Mouse (Mus musculus): ENCODE measurements around the gene Dclre1c. TPM values are rescaled to one million over a fixed set of nuclear protein-coding genes. Genes with fewer than 3 reads are reported as not detected.
A peak's percentile ranks its signal among the peaks of the same experiment; 100 is the strongest.
"Not testable (repeated sequence)": the region's sequence is repeated elsewhere in the genome, so short reads cannot be mapped to it uniquely, and the experiment has no call there.

Gene Dclre1c
- polyA plus RNA-seq (2015; fragmentation: Nextera tagmentation; extraction: Ambion mirVana): 7.5 and 8.5 TPM in 2 replicates

DNA sequence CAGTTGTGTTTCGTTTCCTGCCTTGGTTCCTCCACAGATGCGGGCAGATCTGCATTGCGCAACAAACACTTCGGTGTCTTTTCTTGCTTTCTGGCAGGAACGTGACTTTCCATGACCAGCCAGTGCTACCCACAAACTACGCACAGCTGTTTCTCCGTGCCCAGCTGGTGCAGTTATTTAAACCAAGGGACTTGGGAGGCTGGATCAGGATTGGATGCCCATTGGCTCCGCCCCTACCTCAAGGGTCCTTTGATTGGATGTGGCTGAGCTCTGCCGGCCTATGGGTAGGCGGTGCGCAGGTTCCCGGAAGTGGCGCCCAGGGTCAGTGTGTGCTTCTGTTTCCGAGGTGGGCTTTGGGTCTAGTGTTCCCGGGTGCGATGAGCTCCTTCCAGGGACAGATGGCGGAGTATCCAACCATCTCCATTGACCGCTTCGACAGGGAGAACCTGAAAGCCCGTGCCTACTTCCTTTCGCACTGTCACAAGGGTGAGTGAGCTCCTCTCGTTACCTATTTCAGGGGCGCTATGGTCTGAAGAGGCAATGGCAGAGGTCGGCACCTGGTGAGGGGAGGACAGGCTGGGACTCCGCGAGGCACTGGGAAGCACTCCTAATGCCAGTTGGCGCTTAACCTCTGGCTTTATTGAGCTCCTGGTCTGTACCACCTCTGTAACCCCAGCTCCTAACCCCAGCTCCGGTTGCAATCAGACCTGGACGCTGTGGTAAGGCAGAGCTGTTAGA, at the start of gene Dclre1c:
TSS of gene Dclre1c (plus strand) at position 291 of the 738 bp plus-strand sequence.
- H3K9ac ChIP-seq: peak within 1 kb of the TSS; percentile 40
- no peaks in the 10 kb centered on the region for H3K27me3 ChIP-seq
- peak within 1 kb of the TSS; percentile 94 for H3K4me2 ChIP-seq
- H3K36me3 ChIP-seq: no peaks in the 10 kb centered on the region; the same call in 1 of the 2 replicates
- WGBS: under 1% methylated on average over 29 of the region's 29 CpGs
- H3K9me3 ChIP-seq: no peaks in the 10 kb centered on the region
- H3K4me3 ChIP-seq: peak within 1 kb of the TSS; percentile 64
- H3K27ac ChIP-seq: no peak within 1 kb of the TSS
- H3K4me1 ChIP-seq: peaks cover 12% of the 10 kb centered on the region; the same call in 1 of the 2 replicates
- peak; percentile 94 for ATAC-seq (ENCODE audit: insufficient number of reproducible peaks, low FRiP score, low TSS enrichment, low read depth)

DNA sequence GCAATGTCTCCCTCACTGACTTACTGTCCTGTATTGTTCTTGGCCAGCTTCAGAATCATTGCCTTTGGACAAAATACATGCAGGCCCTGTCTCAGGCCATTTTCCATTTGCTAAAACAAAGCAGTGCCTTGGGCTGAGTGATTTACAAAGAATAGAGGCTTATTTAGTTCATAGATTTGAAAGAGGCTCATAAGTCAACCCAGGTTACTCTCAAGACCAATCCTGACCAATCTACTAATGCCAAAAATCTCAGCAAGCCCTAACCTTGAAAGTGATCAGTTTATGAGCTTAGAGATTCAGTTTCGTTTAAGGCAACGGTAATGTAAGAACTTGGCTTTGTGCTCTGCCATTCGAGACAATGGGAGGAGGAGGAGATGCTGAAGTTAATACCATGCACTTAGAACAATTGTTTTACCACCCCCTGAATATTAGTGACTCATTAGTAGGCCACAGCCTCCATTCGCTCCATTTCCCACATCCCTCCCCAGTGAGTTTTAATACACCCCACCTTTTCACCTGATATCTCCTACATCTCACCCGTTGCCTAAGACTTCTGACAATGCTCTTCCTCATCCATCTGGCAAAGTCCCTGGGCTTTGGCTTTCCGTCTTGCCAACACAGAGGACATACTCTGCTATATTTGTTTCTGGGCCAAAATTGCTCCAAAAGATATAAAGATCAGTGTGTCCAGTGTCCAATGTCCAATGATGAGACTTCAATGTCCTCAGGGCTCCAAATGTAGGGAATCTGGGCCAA, 36.6 kb upstream of the Dclre1c start:
- no peak for ATAC-seq (ENCODE audit: insufficient number of reproducible peaks, low FRiP score, low TSS enrichment, low read depth)
- WGBS: 77% methylated on average over 6 of the region's 6 CpGs
- Histone ChIP-seq H3K4me2 (no peak overlapping the region), H3K27ac (no peak overlapping the region), H3K9ac (no peak overlapping the region), H3K4me1 (no peaks in the 10 kb centered on the region), H3K4me3 (no peak overlapping the region), H3K9me3 (no peaks in the 10 kb centered on the region), H3K36me3 (no peaks in the 10 kb centered on the region), H3K27me3 (no peaks in the 10 kb centered on the region)

DNA sequence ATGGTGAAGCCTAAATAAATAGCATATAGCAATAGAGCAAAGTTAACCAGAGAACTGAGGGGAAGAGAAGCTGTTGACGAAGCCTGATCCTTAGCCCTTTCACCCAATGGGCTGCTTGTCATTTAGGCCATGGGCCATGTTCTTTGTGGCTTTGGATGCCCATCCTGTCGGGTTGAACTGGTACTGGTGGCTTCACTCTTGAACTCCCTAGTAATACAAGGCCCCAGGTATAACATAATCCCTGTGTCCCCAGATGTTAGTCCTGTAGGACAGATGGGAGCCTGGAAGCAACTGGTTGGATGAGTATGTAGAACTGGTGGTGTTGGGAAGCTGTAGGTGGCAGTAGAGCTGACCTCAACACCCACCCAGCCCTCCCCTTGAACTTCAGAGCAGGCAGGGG, 32.0 kb upstream of the Dclre1c start:
- ATAC-seq (ENCODE audit: insufficient number of reproducible peaks, low FRiP score, low TSS enrichment, low read depth): no peak

DNA sequence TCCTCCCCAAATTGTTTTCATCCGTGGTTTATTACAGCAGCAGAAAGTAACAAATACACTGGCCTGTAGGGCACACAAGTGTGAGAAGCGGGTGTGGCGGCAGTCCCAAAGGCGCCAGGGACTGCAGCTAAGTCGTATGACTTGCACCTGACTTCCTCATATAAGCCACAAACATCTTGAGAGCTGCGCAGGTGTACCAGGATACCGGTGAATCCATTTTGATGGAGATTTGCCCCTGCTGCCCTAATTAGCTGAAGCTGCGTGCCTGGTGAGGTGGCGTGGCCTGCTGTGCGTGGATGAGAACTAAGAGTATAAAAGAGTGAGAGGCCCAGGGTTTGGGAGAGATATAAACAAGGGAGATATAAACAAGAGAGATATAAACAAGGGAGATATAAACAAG, 26.8 kb upstream of the Dclre1c start, which contains the start of gene Olah:
TSS of gene Olah (minus strand) at position 101 of the 400 bp plus-strand sequence.
- not testable (repeated sequence) for ATAC-seq (ENCODE audit: insufficient number of reproducible peaks, low FRiP score, low TSS enrichment, low read depth); H3K9me3 ChIP-seq

More for the DNA sequence above, 32.0 kb upstream of the Dclre1c start:
- H3K27me3 ChIP-seq: no peaks in the 10 kb centered on the region
- no peak overlapping the region for H3K4me2 ChIP-seq
- H3K27ac ChIP-seq: no peak overlapping the region
- no peaks in the 10 kb centered on the region for H3K36me3 ChIP-seq
- H3K9ac ChIP-seq: no peak overlapping the region
- no peaks in the 10 kb centered on the region for H3K4me1 ChIP-seq
- no peaks in the 10 kb centered on the region for H3K9me3 ChIP-seq
- WGBS: 82% methylated on average over 2 of the region's 2 CpGs
- no peak overlapping the region for H3K4me3 ChIP-seq

DNA sequence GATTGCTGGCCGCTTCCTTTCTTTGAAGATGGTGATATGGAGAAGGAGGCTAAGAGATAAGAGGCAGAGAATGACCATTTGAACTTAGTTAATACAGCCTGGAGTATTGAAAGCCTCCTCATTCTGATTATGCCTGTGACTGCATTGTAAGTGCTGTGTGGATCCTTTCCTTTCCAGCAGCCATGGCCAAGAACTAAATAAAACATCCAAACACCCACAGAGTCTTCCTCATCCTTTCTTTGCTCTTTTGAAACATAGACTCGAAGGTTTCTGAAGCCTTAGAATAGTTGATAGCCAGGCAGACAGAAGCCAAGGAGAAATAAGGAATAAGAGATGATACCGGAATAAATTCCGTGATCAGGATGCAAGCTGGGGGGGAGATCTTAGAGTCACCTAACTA, 17.9 kb upstream of the Dclre1c start:
- no peak overlapping the region for H3K27ac ChIP-seq
- H3K4me3 ChIP-seq: no peak overlapping the region
- H3K4me2 ChIP-seq: no peak overlapping the region
- no peaks in the 10 kb centered on the region for H3K27me3 ChIP-seq
- H3K9ac ChIP-seq: no peak overlapping the region
- H3K9me3 ChIP-seq: no peaks in the 10 kb centered on the region
- no peaks in the 10 kb centered on the region for H3K4me1 ChIP-seq
- 78% methylated on average over 4 of the region's 4 CpGs for WGBS
- no peak for ATAC-seq (ENCODE audit: insufficient number of reproducible peaks, low FRiP score, low TSS enrichment, low read depth)
- H3K36me3 ChIP-seq: no peaks in the 10 kb centered on the region

More for the DNA sequence above, 26.8 kb upstream of the Dclre1c start, which contains the start of gene Olah:
- not testable (repeated sequence) for H3K4me1 ChIP-seq, H3K4me3 ChIP-seq, H3K36me3 ChIP-seq, H3K9ac ChIP-seq, H3K4me2 ChIP-seq, H3K27me3 ChIP-seq, H3K27ac ChIP-seq
- WGBS: 61% methylated on average over 10 of the region's 10 CpGs

DNA sequence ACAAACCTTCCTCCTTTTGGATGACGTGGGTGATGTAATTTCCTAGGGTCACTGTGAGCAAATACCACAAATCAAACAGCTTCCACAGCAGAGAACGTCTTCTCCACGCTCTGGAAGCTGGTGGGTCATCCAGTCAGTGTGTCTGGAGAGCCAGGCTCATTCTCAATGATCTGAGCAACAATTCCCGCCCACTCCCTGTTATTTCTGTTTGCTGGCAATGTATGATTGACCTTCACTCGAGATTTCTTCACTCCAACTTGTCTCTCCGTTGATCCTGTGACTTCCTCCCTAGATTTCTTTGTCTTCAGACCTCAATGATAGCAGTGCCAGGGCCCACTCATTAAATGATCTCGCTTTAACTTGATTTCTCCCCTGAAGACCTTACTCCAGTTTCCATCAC, 16.2 kb upstream of the Dclre1c start:
- no peak overlapping the region for H3K4me3 ChIP-seq
- no peaks in the 10 kb centered on the region for H3K27me3 ChIP-seq
- no peak overlapping the region for H3K9ac ChIP-seq
- H3K4me1 ChIP-seq: no peaks in the 10 kb centered on the region
- 75% methylated on average over 7 of the region's 7 CpGs for WGBS
- no peak overlapping the region for H3K27ac ChIP-seq
- H3K4me2 ChIP-seq: no peak overlapping the region
- no peaks in the 10 kb centered on the region for H3K9me3 ChIP-seq
- ATAC-seq (ENCODE audit: insufficient number of reproducible peaks, low FRiP score, low TSS enrichment, low read depth): no peak
- H3K36me3 ChIP-seq: no peaks in the 10 kb centered on the region

DNA sequence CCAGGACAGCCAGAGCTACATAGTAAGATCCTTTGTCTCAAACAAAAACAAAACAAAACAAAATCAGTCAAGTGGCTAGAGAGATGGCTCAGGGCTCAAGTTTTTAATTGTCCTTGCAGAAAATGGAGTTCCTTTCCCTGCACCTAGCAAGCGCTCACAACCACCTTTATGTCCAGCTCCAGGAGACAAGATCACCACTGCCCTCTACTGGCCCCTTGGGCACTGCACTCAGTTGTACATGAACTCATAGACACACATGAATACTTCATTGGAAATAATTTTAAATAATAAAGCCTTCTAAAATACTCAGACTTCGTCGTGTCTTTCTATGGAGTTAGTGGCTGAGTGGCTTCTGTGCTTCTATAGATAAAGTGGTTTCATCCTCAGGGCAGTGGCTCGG, 9.7 kb upstream of the Dclre1c start:
- ATAC-seq (ENCODE audit: insufficient number of reproducible peaks, low FRiP score, low TSS enrichment, low read depth): no peak
- H3K4me2 ChIP-seq: no peak overlapping the region
- no peak overlapping the region for H3K4me3 ChIP-seq
- WGBS: 35% methylated on average over 4 of the region's 4 CpGs
- peaks cover 6% of the 10 kb centered on the region; the same call in 1 of the 2 replicates for H3K27me3 ChIP-seq
- no peaks in the 10 kb centered on the region for H3K4me1 ChIP-seq
- no peaks in the 10 kb centered on the region for H3K36me3 ChIP-seq
- H3K9ac ChIP-seq: no peak overlapping the region
- H3K9me3 ChIP-seq: no peaks in the 10 kb centered on the region
- H3K27ac ChIP-seq: no peak overlapping the region

DNA sequence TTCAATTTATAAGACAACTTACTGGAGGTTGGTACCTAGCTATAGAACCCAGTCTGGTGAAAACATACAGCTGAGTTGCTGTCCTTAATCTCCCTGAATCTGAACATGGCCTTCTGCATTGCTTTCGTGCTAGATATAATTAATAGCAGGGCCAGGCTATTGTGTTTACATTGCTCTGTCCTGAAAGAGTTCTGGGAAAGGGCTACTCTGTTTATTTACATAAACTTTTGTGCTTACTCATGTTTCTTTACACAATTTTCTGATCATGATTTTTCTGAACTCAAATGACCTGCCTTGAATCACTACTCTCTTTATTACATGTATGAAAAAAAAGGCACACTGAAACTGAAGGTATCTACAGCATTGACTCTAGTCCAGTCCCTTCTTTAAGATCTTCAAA, 8.3 kb upstream of the Dclre1c start:
- no peak overlapping the region for H3K4me2 ChIP-seq
- H3K9me3 ChIP-seq: no peaks in the 10 kb centered on the region
- H3K4me3 ChIP-seq: no peak overlapping the region
- no peak overlapping the region for H3K9ac ChIP-seq
- no peaks in the 10 kb centered on the region for H3K36me3 ChIP-seq
- H3K27me3 ChIP-seq: peaks cover 6% of the 10 kb centered on the region; the same call in 1 of the 2 replicates
- H3K4me1 ChIP-seq: no peaks in the 10 kb centered on the region
- H3K27ac ChIP-seq: no peak overlapping the region
- ATAC-seq (ENCODE audit: insufficient number of reproducible peaks, low FRiP score, low TSS enrichment, low read depth): no peak
- WGBS: 67% methylated on average over 1 of the region's 1 CpGs

DNA sequence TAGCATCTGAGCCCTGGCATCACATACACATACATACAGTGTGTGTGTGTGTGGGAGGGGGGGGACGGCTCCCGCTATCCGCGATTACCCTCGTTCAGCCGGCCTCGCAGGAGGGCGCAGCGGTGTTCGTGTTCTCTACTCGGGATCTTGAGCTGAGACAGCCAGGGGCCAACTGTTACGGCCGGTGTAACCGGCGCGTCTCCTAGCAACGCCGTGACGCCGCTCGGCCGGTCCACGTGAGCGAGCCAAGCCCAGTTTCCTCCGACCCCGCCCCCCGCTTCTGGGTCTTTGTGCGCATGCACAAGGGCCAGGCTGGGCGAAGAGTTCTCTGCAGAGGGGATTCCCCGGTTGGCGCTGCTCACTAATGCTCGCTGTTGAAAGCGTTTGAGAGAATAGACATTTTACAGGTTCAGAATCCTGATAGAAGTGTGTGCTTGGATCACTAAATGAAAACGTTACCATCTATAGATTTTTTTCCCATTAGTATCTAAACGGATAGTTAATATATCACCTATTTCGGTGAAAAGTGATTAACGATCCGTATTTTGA, 5.0 kb upstream of the Dclre1c start:
- Histone ChIP-seq H3K9me3 (no peaks in the 10 kb centered on the region), H3K4me2 (peak overlapping the region; percentile 83), H3K36me3 (no peaks in the 10 kb centered on the region), H3K4me1 (peaks cover 4% of the 10 kb centered on the region; the same call in 1 of the 2 replicates), H3K27me3 (peaks cover 6% of the 10 kb centered on the region; the same call in 1 of the 2 replicates), H3K4me3 (peak overlapping the region; percentile 58), H3K9ac (peak overlapping the region; percentile 23; the same call in 1 of the 2 replicates), H3K27ac (no peak overlapping the region)
- WGBS: 1% methylated on average over 38 of the region's 38 CpGs
- ATAC-seq (ENCODE audit: insufficient number of reproducible peaks, low FRiP score, low TSS enrichment, low read depth): peak; percentile 86

DNA sequence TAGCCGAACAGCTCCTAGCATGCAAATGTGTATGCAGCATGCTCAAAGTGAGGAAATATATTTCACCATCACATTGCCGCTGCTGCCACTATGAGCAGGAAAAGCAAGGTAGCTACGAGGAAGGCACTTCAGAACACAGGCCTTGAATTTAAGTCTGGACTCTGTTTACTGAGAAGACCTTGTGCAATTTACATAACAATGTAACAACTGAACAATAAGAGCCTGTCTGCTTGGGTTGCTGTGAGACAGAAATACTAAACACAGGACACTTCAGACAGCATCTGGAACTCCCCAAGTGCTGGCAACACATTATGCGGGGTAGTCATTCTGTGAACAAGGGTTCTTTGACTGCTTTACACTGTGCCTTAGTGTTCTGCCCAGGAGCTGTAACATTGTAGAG, 3.8 kb upstream of the Dclre1c start:
- Histone ChIP-seq H3K9ac (no peak overlapping the region), H3K36me3 (no peaks in the 10 kb centered on the region), H3K9me3 (no peaks in the 10 kb centered on the region), H3K4me3 (no peak overlapping the region), H3K27me3 (peaks cover 6% of the 10 kb centered on the region; the same call in 1 of the 2 replicates), H3K4me2 (no peak overlapping the region), H3K4me1 (peaks cover 12% of the 10 kb centered on the region; the same call in 1 of the 2 replicates), H3K27ac (no peak overlapping the region)
- WGBS: 73% methylated on average over 4 of the region's 4 CpGs
- no peak for ATAC-seq (ENCODE audit: insufficient number of reproducible peaks, low FRiP score, low TSS enrichment, low read depth)

DNA sequence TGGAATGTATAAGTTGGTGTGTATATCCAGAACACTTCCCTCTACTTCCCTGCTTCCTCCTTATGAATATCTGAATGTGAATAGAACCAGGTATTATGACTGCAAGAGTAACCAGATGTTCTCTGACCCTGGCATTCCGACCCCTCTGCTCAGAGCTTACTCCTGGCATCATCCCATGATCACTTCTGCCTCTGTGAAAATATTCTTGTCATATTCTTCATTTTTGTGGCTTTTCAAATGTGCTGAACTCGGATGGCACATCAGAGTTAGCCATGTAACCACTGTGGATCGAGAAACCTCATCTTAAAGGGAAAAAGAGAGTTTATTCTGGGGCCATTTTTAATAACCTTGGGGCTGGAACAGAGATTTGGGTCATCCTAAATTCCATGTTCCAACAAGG, 1.4 kb upstream of the Dclre1c start, which contains the start of gene Meig1:
TSS of gene Meig1 (minus strand) at position 101 of the 400 bp plus-strand sequence.
- Histone ChIP-seq H3K4me2 (no peak within 1 kb of the TSS), H3K9me3 (no peaks in the 10 kb centered on the region), H3K27ac (no peak within 1 kb of the TSS), H3K9ac (no peak within 1 kb of the TSS), H3K27me3 (peaks cover 6% of the 10 kb centered on the region; the same call in 1 of the 2 replicates), H3K4me3 (peak within 1 kb of the TSS; percentile 64; the same call in 1 of the 2 replicates), H3K4me1 (peaks cover 12% of the 10 kb centered on the region; the same call in 1 of the 2 replicates), H3K36me3 (no peaks in the 10 kb centered on the region)
- 62% methylated on average over 3 of the region's 3 CpGs for WGBS
- ATAC-seq (ENCODE audit: insufficient number of reproducible peaks, low FRiP score, low TSS enrichment, low read depth): no peak
